Mouse (Mus musculus) CH12F3 (cell line): ENCODE data around the gene Icam5.
"Not testable (repeated sequence)": the region's sequence is repeated elsewhere in the genome, so short reads cannot be mapped to it uniquely, and the experiment has no call there.

Experiments
- in situ Hi-C: fragments of 300-500 bp; cut with MboI; formaldehyde crosslinking; loops from 2 replicates; pipeline ENCODE4 v1.14.3; 2020; ENCODE audit warnings: low sequenced_read_pairs

Gene Icam5

GRCm38 (mm10) chr9:21031896-21032351, at the start of gene Icam5:
Gene Icam5 (plus strand): TSS chr9:21032073.
- in situ Hi-C loops: no loop called here

- in situ Hi-C loops: no loop called here
Observed at GRCm38 (mm10) chr9:20982171-20982570, 49.7 kb upstream of the Icam5 start.

GRCm38 (mm10) chr9:20983169-20983568, 48.7 kb upstream of the Icam5 start:
- in situ Hi-C loops: no loop called here

- in situ Hi-C loops: no loop called here
Observed at GRCm38 (mm10) chr9:20986952-20987686, 44.8 kb upstream of the Icam5 start.

- in situ Hi-C loops: no loop called here
Observed at GRCm38 (mm10) chr9:20987953-20988352, 43.9 kb upstream of the Icam5 start.

GRCm38 (mm10) chr9:20990861-20991260, 41.0 kb upstream of the Icam5 start:
- in situ Hi-C loops: no loop called here

- in situ Hi-C loops: no loop called here
Observed at GRCm38 (mm10) chr9:20991587-20991986, 40.3 kb upstream of the Icam5 start.

- in situ Hi-C loops: no loop called here
Observed at GRCm38 (mm10) chr9:20993165-20993898, 38.5 kb upstream of the Icam5 start.

- in situ Hi-C loops: no loop called here
Observed at GRCm38 (mm10) chr9:20995069-20995468, 36.8 kb upstream of the Icam5 start.

GRCm38 (mm10) chr9:20997065-20997464, 34.8 kb upstream of the Icam5 start:
- in situ Hi-C loops: no loop called here

GRCm38 (mm10) chr9:20998337-20998736, 33.5 kb upstream of the Icam5 start:
- in situ Hi-C loops: not testable (repeated sequence)

- in situ Hi-C loops: loop anchor here (5.0 kb wide), 1 partner anchor 89 kb away; no protein-coding TSS in a partner anchor
Observed at GRCm38 (mm10) chr9:21000811-21001210, 31.1 kb upstream of the Icam5 start.

GRCm38 (mm10) chr9:21001651-21002200, 30.1 kb upstream of the Icam5 start:
- in situ Hi-C loops: loop anchor here (5.0 kb wide), 1 partner anchor 89 kb away; no protein-coding TSS in a partner anchor

- in situ Hi-C loops: loop anchor here (5.0 kb wide), 1 partner anchor 90 kb away; no protein-coding TSS in a partner anchor
Observed at GRCm38 (mm10) chr9:21002270-21002626, 29.6 kb upstream of the Icam5 start.

- in situ Hi-C loops: loop anchor here (5.0 kb wide), 1 partner anchor 91 kb away; no protein-coding TSS in a partner anchor
Observed at GRCm38 (mm10) chr9:21002627-21003551, 29.0 kb upstream of the Icam5 start, which contains the start of gene Mrpl4. Gene Mrpl4 (plus strand): TSS chr9:21002738.

GRCm38 (mm10) chr9:21007313-21007952, 24.4 kb upstream of the Icam5 start:
- in situ Hi-C loops: no loop called here

GRCm38 (mm10) chr9:21008007-21008406, 23.9 kb upstream of the Icam5 start:
- in situ Hi-C loops: no loop called here

GRCm38 (mm10) chr9:21010362-21010761, 21.5 kb upstream of the Icam5 start:
- in situ Hi-C loops: no loop called here

- in situ Hi-C loops: not testable (repeated sequence)
Observed at GRCm38 (mm10) chr9:21010939-21011541, 20.8 kb upstream of the Icam5 start.
